Mouse (Mus musculus) bone marrow, adult 2 months (tissue): ENCODE measurements at regions not wholly inside any gene's neighbourhood (a gene's known extent, or its start where the extent isn't known, plus 50 kb on each side); places are given as distances from the start of the nearest gene placed in this dataset.
A peak's percentile ranks its signal among the peaks of the same experiment; 100 is the strongest.

ENCODE experiments used
- H3K27ac ChIP-seq: fragments of 200-500 bp; 2 replicates; pipeline ENCODE4 v1.5.1; 2012; ENCODE audit warnings: low read depth, mild to moderate bottlenecking, control low read depth, inconsistent platforms, low read length; ENCODE audit not compliant: control insufficient read depth, poor library complexity, insufficient read depth
- H3K4me1 ChIP-seq: fragments of 200-500 bp; 2 replicates; pipeline ENCODE4 v1.6.1; 2011; ENCODE audit warnings: low read length; ENCODE audit not compliant: control insufficient read depth, insufficient read depth
- H3K4me3 ChIP-seq: fragments of 200-500 bp; replicated peaks from 2 replicates; pipeline ENCODE3; 2011; ENCODE audit warnings: mild to moderate bottlenecking, low read depth, low read length, control low read depth; ENCODE audit not compliant: control insufficient read depth
- CTCF ChIP-seq: fragments of 200-500 bp; IDR thresholded peaks from 2 replicates; pipeline ENCODE4 v1.5.1; 2011; ENCODE audit warnings: low read length, control low read depth; ENCODE audit not compliant: control insufficient read depth, insufficient read depth
- POLR2A ChIP-seq: fragments of 200-500 bp; IDR thresholded peaks from 2 replicates; pipeline ENCODE4 v1.6.1; 2011; ENCODE audit warnings: low read depth, mild to moderate bottlenecking, control low read depth, low read length, borderline replicate concordance; ENCODE audit not compliant: control insufficient read depth
- WGBS: fragments of 180-500 bp; shearing (Covaris S2); methylation state at CpG from one replicate; pipeline ENCODE4 v1.1.7; 2018; 5-methylcytosine and 5-hydroxymethylcytosine counted together

DNA sequence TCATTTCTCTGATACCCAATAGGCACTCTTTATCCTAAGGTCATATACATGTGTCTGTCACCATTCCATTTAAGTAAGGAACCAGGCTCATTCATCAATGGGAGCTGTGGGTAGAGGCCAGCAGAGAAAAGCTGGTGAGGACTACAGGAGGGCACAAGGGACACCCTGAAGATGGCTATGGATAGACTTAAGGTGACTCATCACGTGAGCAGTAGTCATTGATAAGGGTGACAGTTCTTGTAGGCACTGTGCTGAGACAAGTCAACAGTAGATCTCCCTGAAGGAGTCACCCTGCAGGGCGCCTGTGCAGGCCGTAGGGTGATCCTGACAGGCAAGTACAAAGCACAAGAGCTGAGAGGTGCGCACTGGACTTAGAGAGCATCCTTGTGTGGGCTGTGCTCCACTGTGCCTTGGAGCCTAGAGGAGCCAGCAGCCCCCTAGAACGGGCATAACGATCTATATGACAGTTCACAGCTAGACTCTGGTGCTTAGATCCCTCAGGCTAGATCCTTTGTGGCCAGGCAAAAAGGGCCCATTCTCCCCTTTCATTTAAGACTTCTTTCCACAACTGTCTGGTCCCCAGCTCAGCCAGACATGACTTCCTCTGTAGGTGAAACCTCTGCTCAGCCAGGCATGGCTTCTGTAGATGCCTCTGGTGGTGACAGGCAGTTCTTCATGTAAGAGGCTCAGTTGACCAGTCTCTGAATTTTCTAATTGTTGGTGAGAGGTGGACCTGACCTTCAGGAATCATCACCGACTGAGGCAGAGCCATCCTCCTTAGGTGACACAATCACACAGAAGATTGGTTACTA is 78.6 kb downstream of the Fam43a start:
- Histone ChIP-seq H3K27ac (peak overlapping the region; percentile 79), H3K4me3 (no peak overlapping the region), H3K4me1 (no peaks in the 10 kb centered on the region; the same call in 1 of the 2 replicates)
- TF ChIP-seq CTCF (0 out of 2 replicates have a peak, but pooled peaks have one; percentile 9), POLR2A (no peak)
- 79% methylated on average over 7 of the region's 7 CpGs for WGBS

DNA sequence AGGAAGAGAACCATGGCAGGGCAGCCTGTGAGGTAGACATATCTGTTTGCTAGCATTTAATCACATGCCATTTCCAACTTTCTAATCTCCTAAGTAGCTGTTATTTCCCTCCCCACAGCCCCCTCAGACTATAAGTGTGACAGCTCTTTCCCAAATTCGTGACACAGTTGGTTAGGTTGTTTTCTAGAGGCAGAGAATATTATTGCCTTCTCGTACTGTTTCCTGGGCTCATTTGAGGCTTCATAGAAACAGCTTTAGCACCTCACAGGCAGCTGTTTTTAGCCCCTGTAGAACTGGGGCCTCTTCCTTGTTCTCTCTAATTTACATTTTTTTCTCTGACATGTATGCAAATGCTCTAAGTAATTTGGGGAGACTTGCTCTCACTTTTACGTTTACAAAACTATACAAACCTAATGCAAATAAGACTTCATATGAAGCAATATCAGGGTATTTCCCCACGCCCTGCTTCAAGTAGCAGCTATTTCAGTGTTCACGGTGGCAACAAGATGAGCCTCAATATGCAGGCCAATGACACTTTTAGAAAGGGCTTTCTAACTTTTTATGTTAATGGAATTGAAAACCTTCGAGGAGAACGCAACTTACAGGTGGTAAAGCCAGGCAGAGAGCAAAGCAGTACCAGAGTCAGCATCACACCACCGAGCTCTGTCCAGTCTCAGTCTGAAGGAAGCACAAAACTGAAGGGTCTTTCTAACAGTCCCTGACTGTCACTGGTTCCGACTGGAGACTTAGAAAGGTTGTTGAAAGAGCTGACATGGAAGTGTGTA is 79.4 kb downstream of the Fam43a start:
- peak overlapping the region; percentile 79 for H3K27ac ChIP-seq
- no peaks in the 10 kb centered on the region; the same call in 1 of the 2 replicates for H3K4me1 ChIP-seq
- WGBS, result 52% methylated on average over 9 of the region's 9 CpGs
- no peak for TF ChIP-seq CTCF
- no peak for TF ChIP-seq POLR2A
- H3K4me3 ChIP-seq, result no peak overlapping the region

- no peak for TF ChIP-seq CTCF
- no peak for TF ChIP-seq POLR2A
- H3K4me3 ChIP-seq, result no peak overlapping the region
- 75% methylated on average over 3 of the region's 3 CpGs for WGBS
- H3K27ac ChIP-seq, result peak overlapping the region; percentile 71
- H3K4me1 ChIP-seq, result no peaks in the 10 kb centered on the region; the same call in 1 of the 2 replicates
These were observed 79.9 kb downstream of the Fam43a start for GRCm38 (mm10) chr16:30679493-30679811.

- WGBS, result 70% methylated on average over 4 of the region's 4 CpGs
- TF ChIP-seq CTCF, result no peak
- TF ChIP-seq POLR2A, result no peak
These were observed 81.9 kb downstream of the Fam43a start for GRCm38 (mm10) chr16:30681421-30681820.

DNA sequence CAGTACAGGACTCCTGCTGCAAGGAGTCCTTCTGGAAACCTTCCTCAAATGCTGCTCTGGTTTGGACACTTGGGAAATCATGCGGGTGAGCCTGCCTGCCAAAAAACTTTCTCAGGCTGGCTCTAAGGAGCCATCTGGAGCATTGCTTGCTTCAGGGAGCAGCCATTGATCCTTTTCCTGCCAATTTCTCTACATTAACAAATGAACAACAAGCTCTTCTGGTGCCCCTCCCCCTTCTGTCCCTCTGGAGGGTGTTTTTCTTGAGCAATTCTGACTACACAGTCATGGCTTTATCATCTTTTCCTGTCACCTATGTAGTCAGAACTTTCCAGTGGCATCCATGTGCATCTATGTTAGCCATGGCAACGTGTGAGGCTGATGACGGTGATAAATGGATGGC is 84.5 kb downstream of the Fam43a start:
- 90% methylated on average over 3 of the region's 3 CpGs for WGBS
- H3K27ac ChIP-seq, result no peak overlapping the region
- no peak overlapping the region for H3K4me3 ChIP-seq
- H3K4me1 ChIP-seq, result no peaks in the 10 kb centered on the region; the same call in 1 of the 2 replicates
- TF ChIP-seq POLR2A, result no peak
- no peak for TF ChIP-seq CTCF

More at GRCm38 (mm10) chr16:30681421-30681820, 81.9 kb downstream of the Fam43a start:
- no peaks in the 10 kb centered on the region; the same call in 1 of the 2 replicates for H3K4me1 ChIP-seq
- H3K4me3 ChIP-seq, result no peak overlapping the region
- H3K27ac ChIP-seq, result no peak overlapping the region

DNA sequence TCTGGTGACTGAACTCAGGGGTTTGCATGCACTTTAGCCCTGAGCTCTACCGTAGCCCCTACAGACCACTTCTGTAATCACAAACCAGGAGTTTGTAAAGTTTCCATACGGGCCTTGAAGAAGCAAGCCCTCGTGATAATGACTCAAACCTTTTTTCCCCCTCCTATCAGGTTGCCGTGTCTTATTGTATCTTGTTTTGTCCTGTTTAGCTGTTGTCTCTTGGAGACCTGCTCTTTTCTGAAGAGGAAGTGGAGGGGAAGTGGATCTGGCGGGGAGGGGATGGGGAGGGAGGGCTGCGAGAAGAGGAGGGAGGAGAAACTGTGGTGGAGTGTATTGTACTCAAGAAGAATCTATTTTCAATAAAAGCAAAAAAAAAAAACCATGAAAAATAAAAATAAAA is 87.0 kb downstream of the Fam43a start:
- 20% methylated on average over 6 of the region's 6 CpGs for WGBS
- TF ChIP-seq POLR2A (no peak), CTCF (no peak)
- no peak overlapping the region for H3K4me3 ChIP-seq
- H3K4me1 ChIP-seq, result no peaks in the 10 kb centered on the region
- no peak overlapping the region for H3K27ac ChIP-seq

DNA sequence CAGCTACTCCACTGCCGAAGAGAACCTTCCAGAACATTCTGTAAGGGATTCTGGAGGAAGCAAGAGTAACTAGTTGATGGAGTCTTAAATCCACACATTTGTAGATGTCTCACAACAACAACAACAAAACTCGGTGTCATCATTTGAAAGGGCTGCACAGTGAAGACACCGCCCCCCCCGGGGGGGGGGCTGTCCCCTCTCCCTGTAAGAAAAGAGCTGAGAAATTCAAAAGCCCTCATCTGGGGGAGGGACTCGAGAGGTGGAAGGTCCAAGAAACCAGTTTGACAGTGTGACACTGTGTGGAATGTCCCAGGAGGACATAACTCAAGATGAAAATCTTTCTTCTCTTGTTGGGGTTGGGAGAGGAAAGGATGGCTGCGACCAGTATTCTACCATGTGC is 87.7 kb downstream of the Fam43a start:
- TF ChIP-seq POLR2A (no peak), CTCF (no peak)
- WGBS, result 69% methylated on average over 6 of the region's 6 CpGs
- H3K27ac ChIP-seq, result no peak overlapping the region
- H3K4me3 ChIP-seq, result no peak overlapping the region
- H3K4me1 ChIP-seq, result no peaks in the 10 kb centered on the region

DNA sequence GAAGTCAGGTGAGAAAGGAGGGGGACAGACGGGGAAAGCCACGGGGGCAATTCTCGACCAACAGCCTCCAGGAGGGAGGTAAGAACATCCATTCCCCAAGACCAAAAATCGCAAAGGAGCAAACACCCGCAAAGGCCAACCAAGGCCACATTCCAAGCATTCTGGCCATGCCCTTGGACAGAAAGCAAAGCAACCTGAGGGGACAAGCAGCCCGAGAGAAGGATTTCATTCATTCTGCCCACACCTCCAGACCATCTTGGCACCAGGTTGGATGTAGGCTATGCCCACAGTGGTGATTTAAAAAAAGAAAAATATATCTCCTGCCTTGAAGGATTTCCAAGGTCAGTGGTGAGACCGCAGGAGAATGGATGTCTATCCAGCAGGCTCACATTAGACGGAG is 88.2 kb downstream of the Fam43a start:
- TF ChIP-seq CTCF (no peak), POLR2A (no peak)
- no peak overlapping the region for H3K27ac ChIP-seq
- 83% methylated on average over 8 of the region's 8 CpGs for whole genome bisulfite sequencing
- H3K4me3 ChIP-seq, result no peak overlapping the region
- H3K4me1 ChIP-seq, result no peaks in the 10 kb centered on the region
